Mouse (Mus musculus) ES-E14 (cell line): ENCODE results near the gene A3galt2. TPM values are rescaled to one million over a fixed set of nuclear protein-coding genes. Genes with fewer than 3 reads are reported as not detected.

Experiments used
- DNase-seq: peaks from one replicate; pipeline ENCODE4 v3.0.0-alpha.2; 2013; ENCODE audit warnings: low read depth, low spot score
- H3K27ac ChIP-seq: 2 replicates; pipeline ENCODE4 v1.5.1; 2012; ENCODE audit warnings: low read depth, mild to moderate bottlenecking, low read length, moderate library complexity, mixed read lengths; ENCODE audit not compliant: poor library complexity, insufficient read depth, severe bottlenecking
- H3K36me3 ChIP-seq: 2 replicates; pipeline ENCODE4 v1.6.1; 2012; ENCODE audit warnings: mild to moderate bottlenecking, low read length, moderate library complexity, mixed read lengths; ENCODE audit not compliant: control insufficient read depth, poor library complexity, insufficient read depth, severe bottlenecking
- H3K4me1 ChIP-seq, 2 experiments: fragments of 150-350 bp in 1 of 2; sonication (generic) in 1 of 2; 2 replicates each; pipeline ENCODE4 v1.6.1; 2012; ENCODE audit warnings: low read length in 2 of 2, mild to moderate bottlenecking in 1 of 2, mixed read lengths in 1 of 2; ENCODE audit not compliant: control insufficient read depth in 2 of 2, insufficient read depth in 2 of 2, poor library complexity in 1 of 2
- H3K4me3 ChIP-seq, 2 experiments: fragments of 150-350 bp in 1 of 2; sonication (generic) in 1 of 2; 2 replicates each; pipeline ENCODE4 v1.5.1; 2012; ENCODE audit warnings: low read length in 2 of 2, low read depth in 1 of 2, mild to moderate bottlenecking in 1 of 2, mixed read lengths in 1 of 2; ENCODE audit not compliant: insufficient read depth in 1 of 2, poor library complexity in 1 of 2, severe bottlenecking in 1 of 2
- H3K9ac ChIP-seq: 2 replicates; pipeline ENCODE4 v1.6.1; 2012; ENCODE audit warnings: low read depth, mild to moderate bottlenecking, low read length, mixed read lengths; ENCODE audit not compliant: poor library complexity, insufficient read depth, severe bottlenecking
- H3K9me3 ChIP-seq: fragments of 150-350 bp; sonication (generic); 2 replicates; pipeline ENCODE4 v1.6.1; 2012; ENCODE audit warnings: low read depth, mild to moderate bottlenecking, low read length; ENCODE audit not compliant: control insufficient read depth, insufficient read depth
- CHD2 ChIP-seq: IDR thresholded peaks from 2 replicates; pipeline ENCODE4 v1.6.1; 2014; ENCODE audit warnings: mild to moderate bottlenecking, low read depth, low read length, inconsistent platforms
- HCFC1 ChIP-seq: IDR thresholded peaks from 2 replicates; pipeline ENCODE4 v1.6.1; 2012; ENCODE audit warnings: low read length, inconsistent platforms, borderline replicate concordance; ENCODE audit not compliant: insufficient read depth
- MAFK ChIP-seq: IDR thresholded peaks from 2 replicates; pipeline ENCODE4 v1.6.1; 2014; ENCODE audit warnings: mild to moderate bottlenecking, low read depth, low read length, inconsistent platforms; ENCODE audit not compliant: insufficient read depth
- ZC3H11A ChIP-seq: IDR thresholded peaks from 2 replicates; pipeline ENCODE4 v1.6.1; 2012; ENCODE audit warnings: low read depth, mild to moderate bottlenecking, inconsistent platforms, low read length, borderline replicate concordance
- ZNF384 ChIP-seq: IDR thresholded peaks from 2 replicates; pipeline ENCODE4 v1.6.1; 2012; ENCODE audit warnings: low read depth, low read length, inconsistent platforms
- in situ Hi-C, 2 experiments: fragments of 600-800 bp; cut with MboI; formaldehyde crosslinking; loops; one replicate each; pipeline ENCODE4 v1.15.1; 2025; ENCODE audit warnings: low sequenced_read_pairs in 2 of 2, inconsistent platforms in 1 of 2; ENCODE audit not compliant: unreplicated experiment in 2 of 2
- total RNA-seq: library from RNA; depleted of rRNA; stranded (reverse); fragments of 300-350 nt; gene quantifications from 2 replicates; pipeline ENCODE4 v1.2.3, GENCODE M21; 2012

The A3galt2 gene
- total RNA-seq, 1 experiment: 0.09 TPM

- no peak for TF ChIP-seq MAFK
- no peak for TF ChIP-seq CHD2
- no peak for TF ChIP-seq ZNF384
- no peak for TF ChIP-seq ZC3H11A
- TF ChIP-seq HCFC1: no peak
- Histone ChIP-seq H3K27ac (no peak overlapping the region), H3K9ac (no peak overlapping the region), H3K9me3 (no peaks in the 10 kb centered on the region), H3K4me3 (no peak overlapping the region), H3K4me1 (peaks cover 5 to 13% of the 10 kb centered on the region in 2 experiments), H3K36me3 (peaks cover 16% of the 10 kb centered on the region; the same call in 1 of the 2 replicates)
- in situ Hi-C loops: no loop called here
- no peak for DNase-seq
Observed at GRCm38 (mm10) chr4:128740878-128741277, 14.3 kb upstream of the A3galt2 start.

- Histone ChIP-seq H3K4me1 (peaks cover 4 to 8% of the 10 kb centered on the region in 2 experiments; a peak in 3 of 4 replicates), H3K36me3 (peaks cover 21% of the 10 kb centered on the region), H3K9me3 (no peaks in the 10 kb centered on the region), H3K9ac (no peak overlapping the region), H3K4me3 (no peak overlapping the region), H3K27ac (no peak overlapping the region)
- TF ChIP-seq ZC3H11A (no peak), ZNF384 (no peak), HCFC1 (no peak), MAFK (no peak), CHD2 (no peak)
- in situ Hi-C loops: no loop called here
- no peak for DNase-seq
Observed at GRCm38 (mm10) chr4:128741906-128742305, 13.3 kb upstream of the A3galt2 start.

GRCm38 (mm10) chr4:128742379-128742970 lies 12.7 kb upstream of the A3galt2 start:
- DNase-seq: no peak
- Histone ChIP-seq H3K9me3 (no peaks in the 10 kb centered on the region), H3K36me3 (peaks cover 26% of the 10 kb centered on the region), H3K9ac (no peak overlapping the region), H3K4me3 (no peak overlapping the region), H3K27ac (no peak overlapping the region), H3K4me1 (peaks cover 2 to 7% of the 10 kb centered on the region in 2 experiments; a peak in 3 of 4 replicates)
- TF ChIP-seq CHD2 (no peak), HCFC1 (no peak), MAFK (no peak), ZC3H11A (no peak), ZNF384 (no peak)
- in situ Hi-C loops: no loop called here

- in situ Hi-C loops: no loop called here
- no peaks in the 10 kb centered on the region for H3K9me3 ChIP-seq
- no peak overlapping the region for H3K27ac ChIP-seq
- H3K4me1 ChIP-seq: peaks cover 2% of the 10 kb centered on the region in 2 experiments; a peak in 2 of 4 replicates
- no peak for TF ChIP-seq HCFC1
- TF ChIP-seq ZNF384: no peak
- TF ChIP-seq MAFK: no peak
- TF ChIP-seq ZC3H11A: no peak
- TF ChIP-seq CHD2: no peak
- no peak overlapping the region for H3K9ac ChIP-seq
- H3K4me3 ChIP-seq: no peak overlapping the region
- peaks cover 30% of the 10 kb centered on the region for H3K36me3 ChIP-seq
- no peak for DNase-seq
Observed at GRCm38 (mm10) chr4:128743031-128743626, 12.0 kb upstream of the A3galt2 start.
